ENCODE assay signal across 20 mouse cellular contexts in the genomic region with DNA sequence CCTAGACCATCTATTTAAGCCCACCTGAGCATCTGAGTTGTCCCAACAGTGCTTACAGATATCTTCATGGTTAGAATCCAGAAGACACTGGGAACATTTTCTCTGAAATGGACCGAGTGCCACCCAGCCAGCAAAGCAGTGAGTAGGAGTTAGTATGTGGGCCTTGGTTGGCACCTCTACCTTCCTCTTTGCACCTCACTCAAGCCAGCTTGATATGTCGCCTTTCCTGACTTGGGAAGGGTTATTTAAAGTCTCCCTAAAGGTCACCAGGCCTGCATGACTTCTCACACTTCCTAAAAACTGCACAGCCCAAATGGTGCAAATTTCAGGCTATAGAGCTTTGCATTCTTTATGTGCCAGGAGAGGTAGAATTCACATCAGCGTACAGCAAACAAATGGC.
DNase-seq lines count a peak whose midpoint lies in the region; ATAC-seq and TF ChIP-seq lines count a peak whose summit lies in the region.
"Had no signal": no experiment of that assay in that cellular context is flagged by ENCODE, and none has a peak within 500 bp of the region (broad histone marks: within the 10 kb centered on the region; RNA-seq: fewer than 3 reads in every experiment).

No protein-coding gene starts in this region.

- no peak overlapping the region for H3K9ac ChIP-seq in midbrain, embryonic 11.5 days (ENCODE audit: low read length)
- H3K9ac ChIP-seq in midbrain, postnatal 0 days (replicated peaks; ENCODE audit: low read length, poor library complexity, severe bottlenecking): no peak overlapping the region
- H3K9ac ChIP-seq: hindbrain, embryonic 12.5 days; liver, embryonic 14.5 days; midbrain, embryonic 12.5 days; neural tube, embryonic 12.5 days had no signal

- no peaks in the 10 kb centered on the region for H3K9me3 ChIP-seq in midbrain, embryonic 11.5 days (ENCODE audit: control insufficient read depth, low read length)
- no peaks in the 10 kb centered on the region for H3K9me3 ChIP-seq in midbrain, postnatal 0 days (ENCODE audit: low read length)
- H3K9me3 ChIP-seq: forebrain, embryonic 10.5 days; heart, embryonic 10.5 days; hindbrain, embryonic 12.5 days; midbrain, embryonic 12.5 days; neural tube, embryonic 12.5 days had no signal

- H3K27ac ChIP-seq in midbrain, embryonic 11.5 days (ENCODE audit: low read depth, low read length): no peak overlapping the region
- H3K27ac ChIP-seq in midbrain, postnatal 0 days (ENCODE audit: low read depth, low read length): no peak overlapping the region
- H3K27ac ChIP-seq in kidney, adult 2 months (ENCODE audit: insufficient read depth, low read depth, low read length): no peak overlapping the region
- H3K27ac ChIP-seq: forebrain, embryonic 10.5 days; heart, embryonic 10.5 days; hindbrain, embryonic 12.5 days; layer of hippocampus, adult 2 months; liver, embryonic 14.5 days; midbrain, embryonic 12.5 days; neural tube, embryonic 12.5 days; stomach, postnatal 0 days had no signal

- peak; percentile 74 for ATAC-seq in frontal cortex, adult (ENCODE audit: low TSS enrichment)
- ATAC-seq in midbrain, embryonic 11.5 days (ENCODE audit: low FRiP score): no peak
- ATAC-seq in midbrain, postnatal 0 days (ENCODE audit: low FRiP score): no peak

- no peak overlapping the region for H3K4me2 ChIP-seq in midbrain, embryonic 11.5 days
- no peak overlapping the region for H3K4me2 ChIP-seq in midbrain, postnatal 0 days (ENCODE audit: low read depth, low read length, poor library complexity, severe bottlenecking)
- H3K4me2 ChIP-seq: hindbrain, embryonic 12.5 days; midbrain, embryonic 12.5 days; neural tube, embryonic 12.5 days had no signal

- H3K36me3 ChIP-seq in midbrain, embryonic 11.5 days (ENCODE audit: control insufficient read depth, insufficient read depth, low read length): no peaks in the 10 kb centered on the region
- no peaks in the 10 kb centered on the region for H3K36me3 ChIP-seq in midbrain, postnatal 0 days (ENCODE audit: insufficient read depth, low read length)
- H3K36me3 ChIP-seq in kidney, adult 2 months (ENCODE audit: control insufficient read depth, insufficient read depth, low read length): no peaks in the 10 kb centered on the region
- H3K36me3 ChIP-seq: forebrain, embryonic 10.5 days; heart, embryonic 10.5 days; hindbrain, embryonic 12.5 days; midbrain, embryonic 12.5 days; neural tube, embryonic 12.5 days had no signal

- TF ChIP-seq POLR2A in kidney, adult 2 months (IDR thresholded peaks at IDR 0.05; ENCODE audit: low read depth, low read length): no peak

- no peak for TF ChIP-seq CTCF in midbrain, postnatal 0 days (IDR thresholded peaks at IDR 0.05)
- no peak for TF ChIP-seq CTCF in kidney, adult 2 months (conservative IDR thresholded peaks at IDR 0.05; ENCODE audit: insufficient read depth, insufficient read length, low read depth, low read length)

- H3K4me3 ChIP-seq in midbrain, embryonic 11.5 days (ENCODE audit: low read depth, low read length): no peak overlapping the region
- no peak overlapping the region for H3K4me3 ChIP-seq in midbrain, postnatal 0 days (ENCODE audit: low read depth, low read length)
- no peak overlapping the region for H3K4me3 ChIP-seq in kidney, adult 2 months (ENCODE audit: insufficient read depth, low read depth, low read length)
- H3K4me3 ChIP-seq: forebrain, embryonic 10.5 days; heart, embryonic 10.5 days; hindbrain, embryonic 12.5 days; layer of hippocampus, adult 2 months; midbrain, embryonic 12.5 days; neural tube, embryonic 12.5 days had no signal

- H3K4me1 ChIP-seq in midbrain, embryonic 11.5 days (ENCODE audit: control insufficient read depth, insufficient read depth, low read length): no peaks in the 10 kb centered on the region
- H3K4me1 ChIP-seq in midbrain, postnatal 0 days (ENCODE audit: insufficient read depth, low read length): no peaks in the 10 kb centered on the region
- H3K4me1 ChIP-seq in kidney, adult 2 months (ENCODE audit: control insufficient read depth, insufficient read depth, low read length): peaks cover 5% of the 10 kb centered on the region; the same call in 1 of the 2 replicates
- H3K4me1 ChIP-seq: heart, embryonic 10.5 days; hindbrain, embryonic 12.5 days; midbrain, embryonic 12.5 days; neural tube, embryonic 12.5 days had no signal

- DNase-seq in frontal cortex, postnatal 14 days (ENCODE audit: low spot score in 2 of 2): no peak
- DNase-seq in midbrain, embryonic 11.5 days (ENCODE audit: low spot score, missing footprints): peak; percentile 39
- DNase-seq in midbrain, postnatal 0 days (ENCODE audit: low spot score): no peak
- DNase-seq in cerebellum, adult 18-20 months: peak; percentile 9 to 25
- peak; percentile 25 to 44 for DNase-seq in frontal cortex, postnatal 36 days (ENCODE audit: low spot score in 2 of 2)
- no peak for DNase-seq in kidney, adult 2 months
- DNase-seq in adrenal gland, adult 8-10 months: no peak
- DNase-seq: heart, postnatal 10 days; kidney, adult 18-20 months; kidney, postnatal 14 days; layer of hippocampus, postnatal 36 days had no signal

- no peaks in the 10 kb centered on the region for H3K27me3 ChIP-seq in midbrain, embryonic 11.5 days (ENCODE audit: control insufficient read depth, insufficient read depth, low read length)
- no peaks in the 10 kb centered on the region for H3K27me3 ChIP-seq in midbrain, postnatal 0 days (ENCODE audit: insufficient read depth, low read length)
- H3K27me3 ChIP-seq in kidney, adult 2 months (replicated peaks; ENCODE audit: control insufficient read depth, insufficient read depth, low read length): no peaks in the 10 kb centered on the region
- H3K27me3 ChIP-seq: hindbrain, embryonic 12.5 days; midbrain, embryonic 12.5 days; neural tube, embryonic 12.5 days had no signal

- WGBS in midbrain, embryonic 11.5 days: 87% methylated on average over 3 of the region's 3 CpGs
- 83% methylated on average over 3 of the region's 3 CpGs for WGBS in midbrain, postnatal 0 days
- 89% methylated on average over 3 of the region's 3 CpGs for WGBS in kidney, adult 2 months

Comparison
In these comparisons a context has a peak if more than half of its experiments do, and no peak if none do; other contexts are left out.
1. DNase-seq: peak in midbrain, embryonic 11.5 days (single experiment), cerebellum, adult 18-20 months (2 of 2) and frontal cortex, postnatal 36 days (2 of 2); none in frontal cortex, postnatal 14 days (0 of 2), midbrain, postnatal 0 days (single experiment), kidney, adult 2 months (single experiment) and adrenal gland, adult 8-10 months (single experiment).